Mouse (Mus musculus): ENCODE data around the gene Hnrnpll. TPM values are rescaled to one million over a fixed set of nuclear protein-coding genes. Genes with fewer than 3 reads are reported as not detected.

Hnrnpll gene
- polyA plus RNA-seq, 2 experiments, result 58.0 to 71.4 TPM

DNA sequence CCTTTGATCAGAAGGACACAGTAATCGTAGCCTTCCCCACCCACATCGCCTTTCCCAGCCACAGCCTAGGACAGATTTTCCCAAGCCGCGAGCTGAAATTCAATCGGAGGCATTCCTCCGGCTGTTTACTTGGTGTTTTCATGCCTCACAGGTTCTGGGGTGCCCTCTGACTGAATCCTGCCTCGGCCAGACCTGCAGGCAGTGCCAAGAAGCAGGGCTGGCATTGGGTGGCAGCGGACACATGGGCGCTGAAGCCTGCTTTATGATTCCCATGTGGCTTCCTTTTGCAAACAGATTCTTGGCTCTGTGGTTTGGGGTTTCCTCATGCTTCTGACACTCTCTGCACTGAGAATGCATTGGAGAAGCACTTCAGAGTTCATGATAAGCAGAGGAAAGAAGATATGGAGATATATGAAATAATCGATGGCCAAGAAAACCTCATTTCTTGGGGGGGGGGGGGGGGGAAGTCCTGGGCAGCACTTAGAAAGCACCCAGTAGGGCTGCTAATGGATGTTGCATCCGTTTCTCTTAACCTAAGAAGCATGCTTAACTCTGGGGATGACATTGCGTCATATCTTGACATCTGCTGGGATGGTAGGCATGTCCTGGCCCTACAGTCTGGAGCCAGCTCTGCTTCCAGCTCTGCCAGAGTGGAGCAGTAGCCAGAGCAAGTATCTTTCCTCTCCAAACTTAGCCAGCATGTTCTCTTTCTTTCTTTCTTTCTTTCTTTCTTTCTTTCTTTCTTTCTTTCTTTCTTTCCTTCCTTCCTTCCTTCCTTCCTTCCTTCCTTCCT, 70.8 kb downstream of the Hnrnpll start:
- DNase-seq (ENCODE audit: low spot score) (no peak), ATAC-seq (ENCODE audit: low FRiP score, low read depth) (no peak)
- TF ChIP-seq POLR2A (IDR thresholded peaks at IDR 0.05; ENCODE audit: borderline replicate concordance, extremely low read depth, insufficient read depth, insufficient read length), result no peak
- no peak overlapping the region for H3K9ac ChIP-seq (ENCODE audit: low read depth, low read length, severe bottlenecking)
- WGBS, result 73% methylated on average over 12 of the region's 12 CpGs
- H3K4me1 ChIP-seq (ENCODE audit: control insufficient read depth, insufficient read depth, low read length), result no peaks in the 10 kb centered on the region
- no peaks in the 10 kb centered on the region for H3K27me3 ChIP-seq (ENCODE audit: control insufficient read depth, insufficient read depth, low read length)
- H3K9me3 ChIP-seq (ENCODE audit: control insufficient read depth, low read length), result no peaks in the 10 kb centered on the region
- no peak overlapping the region for H3K4me3 ChIP-seq (replicated peaks; ENCODE audit: low read length)
- H3K4me2 ChIP-seq (replicated peaks; ENCODE audit: low read depth, low read length, severe bottlenecking), result no peak overlapping the region
- no peak overlapping the region for H3K27ac ChIP-seq (replicated peaks; ENCODE audit: low read depth, low read length)
- H3K36me3 ChIP-seq (ENCODE audit: control insufficient read depth, insufficient read depth, low read length), result no peaks in the 10 kb centered on the region

DNA sequence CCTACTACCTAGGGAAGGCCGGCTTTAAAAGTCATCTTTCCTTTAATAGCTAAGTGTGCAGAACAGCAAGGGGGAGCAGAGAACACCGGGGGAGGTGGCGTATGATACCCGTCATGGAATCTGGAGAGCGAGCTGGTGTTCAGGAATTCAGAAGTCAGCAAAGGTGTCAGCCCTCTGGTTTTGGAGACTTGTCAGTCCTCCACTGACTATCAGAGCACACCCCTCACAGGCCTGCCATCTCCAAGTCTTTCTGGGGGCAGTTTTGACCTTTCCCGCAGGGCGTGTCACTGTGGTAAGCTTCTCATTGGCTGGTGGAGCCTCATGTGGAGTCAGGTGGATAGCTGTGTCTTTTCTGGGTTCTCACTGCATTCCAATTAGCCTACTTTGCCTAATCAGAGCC, 72.0 kb downstream of the Hnrnpll start:
- WGBS, result 81% methylated on average over 7 of the region's 7 CpGs
- H3K27ac ChIP-seq (replicated peaks; ENCODE audit: low read depth, low read length), result no peak overlapping the region
- H3K9ac ChIP-seq (ENCODE audit: low read depth, low read length, severe bottlenecking), result no peak overlapping the region
- ATAC-seq (ENCODE audit: low FRiP score, low read depth), result no peak
- H3K4me2 ChIP-seq (replicated peaks; ENCODE audit: low read depth, low read length, severe bottlenecking), result no peak overlapping the region
- H3K4me1 ChIP-seq (ENCODE audit: control insufficient read depth, insufficient read depth, low read length), result no peaks in the 10 kb centered on the region
- no peaks in the 10 kb centered on the region for H3K27me3 ChIP-seq (ENCODE audit: control insufficient read depth, insufficient read depth, low read length)
- H3K36me3 ChIP-seq (ENCODE audit: control insufficient read depth, insufficient read depth, low read length), result no peaks in the 10 kb centered on the region
- H3K4me3 ChIP-seq (replicated peaks; ENCODE audit: low read length), result no peak overlapping the region
- no peak for DNase-seq (ENCODE audit: low spot score)
- H3K9me3 ChIP-seq (ENCODE audit: control insufficient read depth, low read length), result no peaks in the 10 kb centered on the region
- no peak for TF ChIP-seq POLR2A (IDR thresholded peaks at IDR 0.05; ENCODE audit: borderline replicate concordance, extremely low read depth, insufficient read depth, insufficient read length)

DNA sequence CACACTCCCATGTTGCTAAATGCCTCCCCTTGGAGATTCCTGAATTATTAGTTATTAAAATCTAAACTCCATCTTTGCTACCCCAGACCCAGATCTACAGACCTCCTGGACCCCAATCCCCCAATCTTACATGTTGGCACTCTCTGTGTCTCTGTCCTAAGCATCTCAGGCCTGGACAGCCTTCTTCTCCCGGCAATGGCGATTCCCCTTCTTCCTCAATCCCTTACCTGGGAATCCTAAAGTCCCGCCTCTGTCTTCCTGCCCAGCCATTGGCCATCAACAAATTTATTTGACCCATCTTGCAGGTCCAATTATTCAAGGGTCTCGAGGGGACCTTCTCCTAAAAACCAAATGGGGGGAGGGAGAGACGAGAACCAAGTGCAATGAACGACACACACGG, 77.7 kb downstream of the Hnrnpll start:
- no peak overlapping the region for H3K27ac ChIP-seq (replicated peaks; ENCODE audit: low read depth, low read length)
- H3K36me3 ChIP-seq (ENCODE audit: control insufficient read depth, insufficient read depth, low read length), result no peaks in the 10 kb centered on the region
- H3K4me2 ChIP-seq (replicated peaks; ENCODE audit: low read depth, low read length, severe bottlenecking), result no peak overlapping the region
- no peak for DNase-seq (ENCODE audit: low spot score)
- no peaks in the 10 kb centered on the region for H3K27me3 ChIP-seq (ENCODE audit: control insufficient read depth, insufficient read depth, low read length)
- no peak for ATAC-seq (ENCODE audit: low FRiP score, low read depth)
- 88% methylated on average over 7 of the region's 7 CpGs for WGBS
- no peak for TF ChIP-seq POLR2A (IDR thresholded peaks at IDR 0.05; ENCODE audit: borderline replicate concordance, extremely low read depth, insufficient read depth, insufficient read length)
- no peak overlapping the region for H3K9ac ChIP-seq (ENCODE audit: low read depth, low read length, severe bottlenecking)
- H3K9me3 ChIP-seq (ENCODE audit: control insufficient read depth, low read length), result no peaks in the 10 kb centered on the region
- peaks cover 31% of the 10 kb centered on the region for H3K4me1 ChIP-seq (ENCODE audit: control insufficient read depth, insufficient read depth, low read length)
- H3K4me3 ChIP-seq (replicated peaks; ENCODE audit: low read length), result no peak overlapping the region

DNA sequence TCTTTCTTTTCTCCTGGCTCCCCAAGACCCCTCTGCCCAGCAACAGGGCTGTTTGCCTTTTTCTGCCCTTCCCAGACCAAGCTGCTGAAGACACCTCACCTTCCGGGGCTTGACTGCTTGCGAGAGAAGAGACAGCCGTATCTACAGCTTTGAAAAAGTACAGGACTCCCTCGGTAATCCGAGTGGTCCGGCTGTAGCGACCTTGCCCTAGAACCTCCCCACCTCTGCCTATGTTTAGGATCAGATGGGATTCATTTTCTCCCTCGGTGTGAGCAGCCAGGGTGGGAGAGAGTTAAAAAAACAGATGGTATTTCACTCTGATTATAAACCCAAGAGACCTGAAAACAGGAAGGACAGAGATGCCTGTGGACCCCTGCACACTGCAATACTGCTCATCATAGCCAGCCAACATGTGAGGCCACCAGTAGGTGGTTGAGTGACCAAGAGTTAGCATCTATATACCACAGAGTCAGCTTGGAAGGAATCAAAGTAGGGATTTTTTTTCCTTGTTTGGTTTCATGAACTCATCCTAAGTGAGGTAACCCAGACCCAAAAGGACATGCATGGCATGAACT, 79.1 kb downstream of the Hnrnpll start:
- Histone ChIP-seq H3K4me2 (replicated peaks; ENCODE audit: low read depth, low read length, severe bottlenecking) (peak overlapping the region; percentile 33; the same call in 1 of the 2 replicates), H3K9me3 (ENCODE audit: control insufficient read depth, low read length) (no peaks in the 10 kb centered on the region), H3K9ac (ENCODE audit: low read depth, low read length, severe bottlenecking) (no peak overlapping the region), H3K4me3 (replicated peaks; ENCODE audit: low read length) (no peak overlapping the region), H3K27ac (replicated peaks; ENCODE audit: low read depth, low read length) (0 out of 2 replicates have a peak overlapping the region, but pooled peaks have one; percentile 19), H3K27me3 (ENCODE audit: control insufficient read depth, insufficient read depth, low read length) (no peaks in the 10 kb centered on the region), H3K4me1 (ENCODE audit: control insufficient read depth, insufficient read depth, low read length) (peaks cover 31% of the 10 kb centered on the region), H3K36me3 (ENCODE audit: control insufficient read depth, insufficient read depth, low read length) (no peaks in the 10 kb centered on the region)
- no peak for TF ChIP-seq POLR2A (IDR thresholded peaks at IDR 0.05; ENCODE audit: borderline replicate concordance, extremely low read depth, insufficient read depth, insufficient read length)
- ATAC-seq (ENCODE audit: low FRiP score, low read depth) (no peak), DNase-seq (ENCODE audit: low spot score) (no peak)
- 21% methylated on average over 8 of the region's 8 CpGs for WGBS

DNA sequence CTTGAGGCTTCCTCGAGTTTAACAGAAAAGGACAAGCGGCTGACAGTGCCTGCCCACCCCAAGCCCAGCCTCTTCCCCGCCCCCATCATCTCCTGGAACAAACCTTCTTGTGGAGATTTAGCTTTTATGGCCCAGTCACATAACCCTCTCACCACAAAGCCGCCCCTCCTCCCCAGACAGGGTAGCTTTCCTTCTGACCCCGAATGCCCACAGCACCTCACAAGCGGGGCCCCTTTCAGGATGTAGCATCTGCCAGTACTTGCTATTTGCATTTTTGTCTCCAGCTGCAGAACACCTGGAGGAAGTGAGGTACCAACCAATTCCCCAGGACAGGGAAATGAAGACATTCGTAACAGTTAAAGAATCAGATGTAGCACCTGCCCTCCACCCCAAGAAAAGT, 79.6 kb downstream of the Hnrnpll start:
- ATAC-seq (ENCODE audit: low FRiP score, low read depth) (no peak), DNase-seq (ENCODE audit: low spot score) (no peak)
- Histone ChIP-seq H3K4me3 (replicated peaks; ENCODE audit: low read length) (no peak overlapping the region), H3K36me3 (ENCODE audit: control insufficient read depth, insufficient read depth, low read length) (no peaks in the 10 kb centered on the region), H3K27ac (replicated peaks; ENCODE audit: low read depth, low read length) (no peak overlapping the region), H3K4me1 (ENCODE audit: control insufficient read depth, insufficient read depth, low read length) (peaks cover 31% of the 10 kb centered on the region), H3K27me3 (ENCODE audit: control insufficient read depth, insufficient read depth, low read length) (no peaks in the 10 kb centered on the region), H3K4me2 (replicated peaks; ENCODE audit: low read depth, low read length, severe bottlenecking) (peak overlapping the region; percentile 33), H3K9ac (ENCODE audit: low read depth, low read length, severe bottlenecking) (no peak overlapping the region), H3K9me3 (ENCODE audit: control insufficient read depth, low read length) (no peaks in the 10 kb centered on the region)
- 5% methylated on average over 7 of the region's 7 CpGs for WGBS
- no peak for TF ChIP-seq POLR2A (IDR thresholded peaks at IDR 0.05; ENCODE audit: borderline replicate concordance, extremely low read depth, insufficient read depth, insufficient read length)
